Mouse (Mus musculus): ENCODE results near the gene Glrx5.

- no peak for TF ChIP-seq MYOD1 (IDR thresholded peaks at IDR 0.05; ENCODE audit: control insufficient read depth, insufficient read length, low read depth)
- no peak for TF ChIP-seq USF1 (IDR thresholded peaks at IDR 0.05; ENCODE audit: low read depth)
- no peak for TF ChIP-seq CTCF (IDR thresholded peaks at IDR 0.05; ENCODE audit: control insufficient read depth, insufficient read depth, insufficient read length)
- TF ChIP-seq MAX (IDR thresholded peaks at IDR 0.05) = no peak
- TF ChIP-seq MYOG (IDR thresholded peaks at IDR 0.05; ENCODE audit: control insufficient read depth, extremely low read depth, insufficient read length) = no peak
- no peak for TF ChIP-seq CEBPB (IDR thresholded peaks at IDR 0.05; ENCODE audit: low read depth)
Observed at GRCm38 (mm10) chr12:104995259-104995876, 37.1 kb upstream of the Glrx5 start.
